Mouse (Mus musculus) monocyte, adult 5-6 weeks (primary cell): ENCODE data around the gene Dcun1d4. TPM values are rescaled to one million over a fixed set of nuclear protein-coding genes. Genes with fewer than 3 reads are reported as not detected.

Experiments used
- ATAC-seq: fragments of 153-309, 156-312 bp; replicated peaks from 2 replicates; pipeline ENCODE4 v1.8.0; 2017; ENCODE audit warnings: mild to moderate bottlenecking; ENCODE audit not compliant: low TSS enrichment, insufficient number of reproducible peaks, severe bottlenecking, poor library complexity, low FRiP score
- total RNA-seq: library from RNA; stranded (forward); fragments of 200-1000, 200-491, 200-594 nt; gene quantifications from 3 replicates; pipeline ENCODE4 v1.2.3, GENCODE M21; 2017

Dcun1d4 gene
- total RNA-seq, 1 experiment from 2014 or later = 4.2 TPM

DNA sequence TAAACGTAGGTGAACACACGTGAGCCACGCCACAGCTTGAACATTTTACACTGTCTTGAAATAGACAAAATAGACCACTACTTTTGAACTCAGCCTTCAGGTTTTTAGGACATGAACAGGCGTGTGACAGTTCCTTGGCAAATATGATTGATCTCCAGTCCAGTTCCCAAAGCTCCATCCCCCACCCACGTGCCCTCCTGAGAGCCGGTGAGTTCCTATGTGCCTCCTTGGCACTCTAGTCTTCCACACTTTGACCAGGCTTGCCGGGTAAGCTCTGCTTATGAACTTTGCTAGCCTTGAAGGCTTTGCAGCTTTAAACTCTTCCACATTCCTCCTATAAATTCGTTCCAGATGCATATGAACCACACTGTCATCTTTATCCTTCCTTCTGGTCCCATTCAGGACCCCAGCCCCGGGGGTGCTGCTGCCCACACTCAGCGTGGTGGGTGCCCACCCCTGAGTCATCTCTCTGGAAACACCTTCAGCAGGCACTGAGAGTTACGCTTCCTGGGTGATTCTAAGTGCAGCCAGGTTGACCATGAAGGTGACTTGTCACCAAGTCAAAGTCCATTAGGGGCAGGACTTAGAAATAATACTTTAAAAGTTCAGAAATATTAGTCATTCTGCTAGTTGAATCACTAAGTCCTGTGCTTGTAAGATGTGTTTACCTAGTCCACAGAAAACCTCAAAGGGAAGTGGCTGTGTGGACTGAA, 57.9 kb downstream of the Dcun1d4 start:
- no peak for ATAC-seq

DNA sequence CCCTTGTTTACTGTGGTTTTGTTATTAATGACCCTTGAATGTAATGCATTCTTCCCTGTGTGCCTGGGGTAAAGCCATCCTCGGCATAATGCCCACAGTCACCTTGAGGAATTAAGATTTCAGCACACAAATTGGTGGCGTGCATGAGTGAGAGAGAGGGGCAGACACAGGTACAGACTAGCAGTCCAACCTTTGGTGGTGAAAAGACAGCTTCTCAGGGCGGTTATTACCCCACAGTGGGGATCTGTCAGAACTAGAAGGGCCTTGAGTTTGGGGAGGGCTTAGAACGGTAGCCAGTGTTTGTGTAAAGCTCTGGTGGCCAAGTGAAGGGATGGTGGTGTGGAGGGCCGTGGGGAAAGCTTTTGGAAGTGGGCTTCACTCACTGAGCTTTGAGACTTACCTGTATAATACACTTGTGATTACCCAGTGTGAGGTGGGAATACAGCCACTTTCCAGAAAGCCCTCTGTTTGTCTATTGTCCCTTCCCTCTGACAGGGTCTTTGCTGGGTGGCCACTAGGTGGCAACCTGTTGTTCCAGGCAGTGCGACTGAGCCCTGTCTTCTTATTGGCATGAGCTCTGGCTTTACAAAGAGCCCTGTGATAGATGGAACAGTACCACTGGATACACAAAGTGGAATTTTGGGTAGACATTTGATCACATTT, 59.2 kb downstream of the Dcun1d4 start:
- no peak for ATAC-seq

DNA sequence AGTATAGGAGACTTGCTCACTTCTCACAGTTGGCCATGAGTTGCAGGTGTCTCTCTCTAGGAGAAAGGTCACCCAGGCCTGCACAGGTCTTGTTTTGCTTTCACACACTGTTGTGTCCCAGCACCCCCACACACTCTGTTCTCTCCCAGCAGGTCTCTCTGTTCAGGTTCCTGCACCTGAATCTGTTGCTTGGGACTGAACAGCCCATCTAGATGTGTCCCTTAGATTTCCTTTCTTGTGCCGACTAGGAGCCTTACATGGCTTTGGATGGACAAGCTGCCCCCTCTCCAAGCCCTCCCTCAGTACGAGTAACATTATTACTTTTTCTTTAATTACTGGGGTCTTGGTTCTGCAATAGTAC, 59.7 kb downstream of the Dcun1d4 start:
- no peak for ATAC-seq

DNA sequence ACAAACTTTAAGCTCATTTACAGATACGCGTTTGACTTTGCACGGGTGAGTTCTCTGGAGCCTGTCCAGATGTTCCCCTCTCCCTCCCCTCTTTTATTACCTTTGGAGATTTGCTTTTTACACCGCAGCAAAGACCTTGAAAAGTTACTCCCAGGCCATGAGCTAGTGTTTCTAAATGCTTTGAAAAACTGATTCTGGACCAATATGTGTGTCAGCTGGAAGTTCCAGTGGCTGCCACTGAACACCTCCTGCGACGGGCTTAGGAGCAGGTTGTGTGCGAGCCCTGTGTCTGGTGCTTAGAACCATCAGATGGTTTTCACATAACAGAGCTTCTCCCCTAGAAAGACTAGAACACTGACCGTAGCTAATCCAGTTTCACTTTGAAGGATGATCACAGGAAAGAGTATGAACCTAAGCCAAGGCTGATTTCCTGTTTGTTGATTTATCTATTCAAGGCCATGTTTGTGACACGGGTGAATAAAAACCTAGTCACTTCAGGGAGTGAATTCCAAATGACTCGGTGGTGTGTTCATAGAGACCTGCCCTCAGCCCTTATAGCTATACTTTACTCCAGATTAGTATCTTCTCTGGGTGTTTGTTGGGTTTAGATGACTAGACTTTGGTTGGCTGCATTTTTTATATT, 63.4 kb downstream of the Dcun1d4 start:
- no peak for ATAC-seq

DNA sequence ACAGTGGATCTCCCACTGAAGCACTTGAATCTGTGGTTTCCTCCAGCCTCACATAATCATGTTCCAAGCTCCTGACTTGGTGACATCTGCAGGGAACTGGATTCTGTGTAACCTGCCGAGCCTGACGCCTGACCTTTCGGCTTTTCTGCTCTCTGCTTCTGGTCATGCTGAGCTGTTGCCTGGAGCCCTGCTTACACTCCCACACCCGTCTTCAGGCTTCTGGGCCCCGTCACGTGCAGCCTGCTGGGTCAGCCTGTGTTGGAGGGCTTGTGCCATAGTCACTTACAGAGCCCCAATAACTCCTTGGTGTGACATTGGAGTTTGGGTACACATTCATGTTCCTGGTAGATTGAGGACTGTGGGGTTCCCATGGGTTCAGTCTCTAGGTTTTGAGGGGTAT, 64.8 kb downstream of the Dcun1d4 start:
- no peak for ATAC-seq

DNA sequence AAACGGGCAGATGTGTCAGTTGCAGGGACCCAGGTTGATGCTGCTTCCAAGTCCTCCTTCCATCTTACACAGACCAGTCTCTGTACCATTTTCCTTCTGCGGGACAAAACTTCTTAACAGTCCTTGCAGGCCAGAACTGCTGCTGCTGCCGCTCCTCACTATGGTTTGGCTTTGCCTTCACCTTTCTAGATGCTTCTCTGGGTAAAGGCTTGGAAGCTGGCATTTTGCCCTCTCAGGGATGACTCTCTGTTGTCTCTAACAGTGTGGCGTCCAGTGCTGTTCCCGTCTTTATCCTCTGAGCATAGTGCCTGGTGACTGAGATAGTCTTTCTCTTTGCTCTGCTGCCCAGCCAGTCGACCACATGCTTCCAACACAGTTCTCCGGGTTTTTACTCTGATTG, 66.5 kb downstream of the Dcun1d4 start:
- ATAC-seq = no peak

DNA sequence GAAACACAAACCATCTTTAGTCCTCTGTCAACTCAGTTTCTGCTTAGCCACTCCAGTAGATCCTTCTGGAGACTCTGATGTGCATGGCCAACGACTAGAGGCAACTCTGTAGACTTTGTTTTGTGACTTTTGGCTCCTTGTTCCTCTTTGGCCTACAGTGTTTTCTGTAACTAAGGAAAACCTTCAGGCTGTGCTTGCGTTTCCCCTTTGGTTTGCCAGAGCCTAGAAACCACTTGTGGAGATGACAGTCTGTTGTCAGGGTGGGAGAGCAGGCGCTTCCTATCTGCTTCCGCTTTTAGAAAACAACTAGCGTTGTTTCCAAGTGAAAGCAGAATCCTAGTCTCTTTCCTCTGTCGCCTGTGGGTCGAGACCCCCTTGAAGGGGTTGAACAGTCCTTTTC, 67.4 kb downstream of the Dcun1d4 start:
- ATAC-seq = no peak

DNA sequence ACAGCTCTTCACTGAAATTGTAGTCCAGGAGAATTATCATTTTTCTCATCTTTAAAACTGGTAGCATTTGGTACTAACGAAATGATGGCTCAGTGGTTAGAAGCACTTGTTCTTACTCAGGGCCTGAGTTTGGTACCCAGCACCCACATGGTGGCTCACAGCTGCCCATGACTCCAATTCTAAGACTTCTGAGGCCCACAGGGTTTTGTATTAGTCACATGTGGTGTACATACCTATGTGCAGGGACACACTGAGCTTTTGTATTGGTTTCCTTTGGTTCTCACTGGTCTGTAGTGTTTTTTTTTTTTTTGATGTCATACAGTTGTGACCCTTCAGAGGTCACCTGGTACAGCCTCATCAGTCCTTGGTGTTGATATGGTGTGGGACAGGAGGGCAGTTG, 68.0 kb downstream of the Dcun1d4 start:
- ATAC-seq = no peak

DNA sequence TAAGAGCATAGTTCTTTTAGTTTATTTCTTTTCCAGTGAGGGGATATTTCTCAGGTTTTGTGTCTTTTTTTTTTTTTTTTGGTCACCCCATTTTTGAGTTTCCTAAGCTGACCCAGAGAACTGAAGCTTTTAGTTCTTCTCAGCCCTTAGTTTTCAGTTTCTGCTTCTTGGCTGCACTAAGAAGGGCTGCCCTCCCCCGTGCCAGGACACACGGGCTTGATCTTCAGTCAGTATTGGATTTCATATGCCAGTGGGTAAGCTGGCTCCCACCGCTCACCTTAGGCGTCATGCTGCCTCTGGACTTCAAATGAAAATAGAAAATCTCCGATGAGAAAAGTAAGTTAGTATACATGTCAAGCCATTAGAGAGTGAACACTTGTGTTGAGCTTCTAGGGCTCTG, 71.0 kb downstream of the Dcun1d4 start:
- ATAC-seq = no peak

DNA sequence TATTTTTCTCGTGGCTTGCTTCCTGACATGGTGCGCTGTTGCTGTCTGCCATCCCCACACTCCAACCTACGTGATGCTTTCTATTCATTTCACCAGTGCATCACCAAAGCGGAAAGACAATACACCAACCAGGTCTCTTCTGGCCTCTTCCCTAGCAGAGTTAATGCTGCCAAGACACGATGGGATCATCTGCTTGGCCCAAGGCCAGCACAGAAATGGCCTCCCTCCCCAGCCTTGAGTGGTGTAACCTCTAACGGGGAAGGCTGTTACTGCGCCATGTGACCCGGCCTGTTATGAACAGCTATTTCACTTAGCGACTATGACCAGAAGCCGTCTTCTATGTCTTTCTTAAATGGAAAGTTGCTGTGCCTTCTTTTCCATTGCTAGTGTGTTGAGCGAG, 73.1 kb downstream of the Dcun1d4 start:
- ATAC-seq = no peak

DNA sequence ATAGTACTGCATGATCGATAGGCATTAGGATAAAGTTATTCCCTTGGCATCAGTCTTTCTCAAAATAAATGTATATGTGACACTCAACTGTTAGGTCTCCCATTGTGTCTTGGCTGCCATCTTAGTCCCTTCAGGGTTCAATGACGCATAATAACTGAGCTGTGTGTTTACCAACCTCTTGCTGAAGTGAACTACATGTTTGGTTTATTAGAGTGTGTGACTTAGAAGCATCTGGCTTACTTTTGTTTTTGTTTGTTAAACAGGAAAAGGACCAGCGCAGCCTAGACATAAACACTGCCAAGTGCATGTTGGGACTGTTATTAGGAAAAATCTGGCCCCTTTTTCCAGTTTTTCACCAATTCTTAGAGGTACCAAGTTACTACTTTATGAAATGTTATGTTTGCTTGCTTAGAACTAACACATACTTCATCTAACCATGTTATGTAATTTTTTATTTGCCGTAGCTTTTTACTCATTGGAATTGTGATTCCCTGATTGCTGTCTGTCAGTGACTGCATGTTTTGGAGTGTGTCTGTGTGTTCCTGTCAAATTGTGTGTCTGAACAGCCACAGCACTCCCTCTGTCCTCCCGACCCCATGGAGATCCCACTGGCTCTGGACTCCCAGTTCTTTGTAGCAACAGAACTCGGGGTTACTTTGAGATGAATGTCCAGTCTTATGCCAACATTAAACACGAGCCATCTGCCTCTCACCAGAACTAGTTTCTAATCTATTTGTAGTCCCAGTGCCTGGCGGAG, 74.5 kb downstream of the Dcun1d4 start:
- no peak for ATAC-seq

DNA sequence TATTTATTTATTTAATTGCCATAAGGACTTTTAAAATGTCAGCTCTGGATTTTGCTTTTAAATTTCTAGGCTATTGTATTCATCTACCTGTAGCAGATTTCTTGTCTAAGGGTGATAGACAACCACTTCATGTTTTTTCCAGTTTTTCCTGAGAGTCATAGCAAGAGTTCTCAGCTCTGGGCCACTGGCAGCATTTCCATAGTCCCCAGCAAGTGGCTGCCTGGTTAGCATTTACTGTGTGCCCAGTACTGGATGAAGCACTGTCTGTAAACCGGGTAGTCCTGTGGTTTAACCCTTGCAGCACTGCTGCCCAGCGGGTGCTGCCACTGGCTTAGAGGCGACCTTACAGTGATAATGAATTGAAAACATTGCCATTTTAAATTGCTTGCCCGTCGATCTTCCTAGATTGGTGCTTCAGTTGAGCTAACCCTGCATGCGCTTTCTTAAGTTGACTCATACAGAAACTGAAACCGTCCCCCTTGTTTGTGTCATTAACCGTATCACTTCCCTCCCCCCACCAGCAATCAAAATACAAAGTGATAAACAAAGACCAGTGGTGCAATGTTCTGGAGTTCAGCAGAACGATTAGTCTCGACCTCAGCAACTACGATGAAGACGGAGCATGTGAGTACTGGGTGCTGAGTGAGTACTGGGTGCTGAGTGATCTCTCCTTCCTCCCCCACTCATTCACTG, 76.1 kb downstream of the Dcun1d4 start:
- ATAC-seq = no peak

DNA sequence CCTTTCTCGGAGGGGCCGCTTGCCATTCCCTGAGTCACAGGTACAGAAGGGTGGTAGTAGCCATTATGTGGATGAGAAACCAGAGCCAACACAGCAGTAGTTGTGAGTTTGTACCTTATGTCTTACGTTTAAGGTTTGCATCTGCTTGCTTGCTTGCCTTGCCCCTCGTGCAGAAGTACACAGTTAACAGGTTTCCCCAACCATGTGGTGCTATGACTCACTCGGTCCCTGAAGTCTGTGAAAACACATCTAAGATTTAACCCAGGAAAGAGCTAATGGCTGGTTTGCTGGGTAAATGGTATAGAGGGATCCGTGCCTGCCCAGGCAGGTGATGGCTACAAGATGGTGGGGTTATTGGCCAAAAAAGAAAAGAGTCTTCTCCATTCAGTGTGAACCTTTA, 78.0 kb downstream of the Dcun1d4 start:
- no peak for ATAC-seq

DNA sequence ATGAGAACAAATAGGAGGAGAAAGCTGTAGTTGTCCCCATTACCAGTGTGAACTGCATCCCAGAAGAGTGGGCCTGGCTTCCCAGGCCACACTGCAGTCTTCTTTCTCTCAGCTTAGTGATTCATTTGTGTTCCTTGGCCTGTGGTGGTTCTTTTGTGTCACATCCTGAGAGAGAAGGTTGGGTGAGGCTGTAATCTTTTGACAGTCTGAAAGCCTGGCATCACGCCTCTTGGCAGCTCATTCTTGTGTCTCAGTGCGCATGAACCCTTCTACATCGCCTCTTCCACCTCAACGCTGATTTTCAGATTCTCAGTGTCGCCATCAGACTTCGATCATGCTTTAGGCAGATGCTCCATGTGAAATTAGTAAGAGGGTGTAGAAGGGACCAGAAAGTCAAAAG, 83.2 kb downstream of the Dcun1d4 start:
- ATAC-seq = no peak

DNA sequence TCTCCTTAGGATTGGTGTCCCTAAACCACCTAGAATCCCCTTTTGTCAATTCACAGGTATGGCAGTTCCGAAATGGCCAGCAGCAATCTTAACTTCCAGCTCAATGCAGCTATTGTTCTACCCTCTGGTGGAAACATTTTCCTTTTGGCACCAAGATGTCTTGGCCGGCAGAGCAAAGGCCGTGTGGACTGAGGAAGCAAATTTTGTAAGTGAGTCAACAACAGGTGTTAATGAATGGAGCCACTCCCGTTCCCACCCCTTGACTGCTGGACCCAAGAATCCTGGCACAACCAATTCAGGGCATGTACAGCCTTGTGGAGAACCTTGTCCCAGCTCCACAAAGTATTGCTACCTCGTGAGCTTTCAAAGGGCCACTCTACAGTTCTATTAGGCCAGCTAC, 85.3 kb downstream of the Dcun1d4 start:
- ATAC-seq = no peak

DNA sequence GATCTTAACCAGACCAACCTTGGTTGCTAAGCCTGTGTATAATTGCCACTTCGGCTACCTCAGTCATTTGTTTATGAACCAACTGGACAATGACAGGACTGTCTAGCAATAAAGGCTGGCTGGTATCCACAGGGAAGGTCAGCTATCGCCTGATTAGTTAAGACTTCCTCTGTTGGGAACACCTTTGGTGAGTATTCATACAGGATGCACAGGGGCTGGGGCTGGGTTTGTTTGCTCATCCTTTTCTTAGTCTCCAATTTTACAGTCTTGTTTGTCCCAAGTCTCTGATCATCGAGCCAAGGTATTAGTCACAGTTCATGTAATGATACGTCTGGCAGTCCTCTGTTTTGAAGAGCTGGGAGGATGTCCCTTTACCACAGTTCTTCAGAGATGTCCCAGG, 86.1 kb downstream of the Dcun1d4 start:
- no peak for ATAC-seq

DNA sequence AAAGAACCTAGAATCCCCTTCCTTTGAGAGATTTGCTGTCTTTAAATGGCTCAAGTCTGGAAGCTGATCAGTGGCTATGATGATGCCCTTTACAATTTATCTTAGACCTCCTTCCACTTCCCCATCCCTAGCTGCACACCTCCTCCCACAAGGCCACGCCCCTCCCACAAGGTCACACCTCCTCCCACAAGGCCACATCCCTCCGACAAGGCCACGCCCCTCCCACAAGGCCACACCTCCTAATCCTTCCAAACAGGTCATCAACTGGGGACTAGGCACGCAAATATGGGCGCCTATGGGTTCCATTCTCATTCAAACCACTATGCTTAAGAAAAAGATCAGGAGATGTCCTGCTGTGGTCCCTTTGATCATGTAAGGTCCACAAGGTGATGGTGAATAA, 88.4 kb downstream of the Dcun1d4 start:
- ATAC-seq = no peak

DNA sequence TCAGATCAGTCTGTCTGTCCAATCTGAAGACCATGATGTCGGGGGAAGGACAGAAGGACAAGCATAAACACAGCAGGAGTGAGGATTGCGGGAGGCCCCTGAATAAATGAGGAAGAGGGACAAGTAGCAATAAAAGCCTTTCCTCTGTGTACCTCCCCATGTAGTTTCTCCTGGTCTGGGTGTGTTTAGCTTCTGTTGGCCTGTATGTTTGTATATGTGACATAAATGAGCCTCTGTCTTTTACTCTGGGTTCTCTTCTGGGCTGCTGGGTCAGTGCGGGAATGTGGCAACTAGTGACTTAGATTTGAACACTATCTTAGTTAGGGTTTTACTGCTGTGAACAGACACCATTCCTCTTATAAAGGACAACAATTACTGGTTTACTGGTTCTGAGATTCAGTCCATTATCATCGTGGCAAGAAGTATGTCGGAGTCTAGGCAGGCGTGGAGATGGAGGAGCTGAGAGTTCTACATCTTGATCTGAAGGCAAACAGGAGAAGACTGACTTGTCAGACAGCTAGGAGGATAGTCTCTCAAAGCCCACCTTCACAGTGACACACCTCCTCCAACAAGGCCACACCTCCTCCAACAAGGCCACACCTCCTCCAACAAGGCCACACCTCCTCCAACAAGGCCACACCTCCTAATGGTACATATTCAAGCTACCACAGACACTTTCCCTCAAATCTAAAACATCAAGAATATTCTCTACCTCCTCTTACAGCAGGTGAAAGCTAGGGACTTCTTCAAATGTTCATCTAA, 90.8 kb downstream of the Dcun1d4 start:
- ATAC-seq = no peak
